Mouse (Mus musculus): Measurements from ENCODE around the gene Fut4. TPM values are rescaled to one million over a fixed set of nuclear protein-coding genes. Genes with fewer than 3 reads are reported as not detected.
A peak's percentile ranks its signal among the peaks of the same experiment; 100 is the strongest.

Fut4 gene
- total RNA-seq, 1 experiment: 1.4 TPM

- Histone ChIP-seq H3K4me3 (ENCODE audit: insufficient read depth in 1 of 2, low read depth in 1 of 2, low read length in 2 of 2, poor library complexity in 1 of 2, severe bottlenecking in 1 of 2) (0 out of 4 replicates have a peak overlapping the region, but pooled peaks of 1 of the 2 experiments have one; percentile 9), H3K4me1 (ENCODE audit: control insufficient read depth in 2 of 2, insufficient read depth in 2 of 2, low read length in 2 of 2, poor library complexity in 1 of 2) (peaks cover 3 to 6% of the 10 kb centered on the region in 2 experiments; a peak in 2 of 4 replicates), H3K9me3 (ENCODE audit: control insufficient read depth, insufficient read depth, low read depth, low read length) (no peaks in the 10 kb centered on the region), H3K27ac (ENCODE audit: insufficient read depth, low read depth, low read length, poor library complexity, severe bottlenecking) (no peak overlapping the region), H3K9ac (ENCODE audit: insufficient read depth, low read depth, low read length, poor library complexity, severe bottlenecking) (no peak overlapping the region), H3K36me3 (ENCODE audit: control insufficient read depth, insufficient read depth, low read length, poor library complexity, severe bottlenecking) (no peaks in the 10 kb centered on the region)
- TF ChIP-seq ZC3H11A (IDR thresholded peaks at IDR 0.05; ENCODE audit: borderline replicate concordance, low read depth, low read length) (no peak), CHD2 (IDR thresholded peaks at IDR 0.05; ENCODE audit: low read depth, low read length) (no peak; the same call in 1 of the 2 replicates), MAFK (IDR thresholded peaks at IDR 0.05; ENCODE audit: insufficient read depth, low read depth, low read length) (no peak), HCFC1 (IDR thresholded peaks at IDR 0.05; ENCODE audit: borderline replicate concordance, insufficient read depth, low read length) (no peak), ZNF384 (IDR thresholded peaks at IDR 0.05; ENCODE audit: low read depth, low read length) (no peak)
- no peak for DNase-seq (ENCODE audit: low read depth, low spot score)
- in situ Hi-C loops (cut with MboI; ENCODE audit: low sequenced_read_pairs in 2 of 2, unreplicated experiment in 2 of 2): no loop called here
Observed at GRCm38 (mm10) chr9:14730941-14731541, 21.2 kb downstream of the Fut4 start.

- TF ChIP-seq MAFK (IDR thresholded peaks at IDR 0.05; ENCODE audit: insufficient read depth, low read depth, low read length) (no peak), ZNF384 (IDR thresholded peaks at IDR 0.05; ENCODE audit: low read depth, low read length) (no peak), HCFC1 (IDR thresholded peaks at IDR 0.05; ENCODE audit: borderline replicate concordance, insufficient read depth, low read length) (no peak), ZC3H11A (IDR thresholded peaks at IDR 0.05; ENCODE audit: borderline replicate concordance, low read depth, low read length) (no peak), CHD2 (IDR thresholded peaks at IDR 0.05; ENCODE audit: low read depth, low read length) (no peak)
- no peak overlapping the region for H3K27ac ChIP-seq (ENCODE audit: insufficient read depth, low read depth, low read length, poor library complexity, severe bottlenecking)
- no peaks in the 10 kb centered on the region for H3K9me3 ChIP-seq (ENCODE audit: control insufficient read depth, insufficient read depth, low read depth, low read length)
- no peak for DNase-seq (ENCODE audit: low read depth, low spot score)
- H3K4me3 ChIP-seq (ENCODE audit: insufficient read depth in 1 of 2, low read depth in 1 of 2, low read length in 2 of 2, poor library complexity in 1 of 2, severe bottlenecking in 1 of 2): no peak overlapping the region
- H3K36me3 ChIP-seq (ENCODE audit: control insufficient read depth, insufficient read depth, low read length, poor library complexity, severe bottlenecking): no peaks in the 10 kb centered on the region
- H3K9ac ChIP-seq (ENCODE audit: insufficient read depth, low read depth, low read length, poor library complexity, severe bottlenecking): no peak overlapping the region
- in situ Hi-C loops (cut with MboI; ENCODE audit: low sequenced_read_pairs in 2 of 2, unreplicated experiment in 2 of 2): no loop called here
- peaks cover 3 to 6% of the 10 kb centered on the region in 2 experiments; a peak in 2 of 4 replicates for H3K4me1 ChIP-seq (ENCODE audit: control insufficient read depth in 2 of 2, insufficient read depth in 2 of 2, low read length in 2 of 2, poor library complexity in 1 of 2)
Observed at GRCm38 (mm10) chr9:14728365-14728764, 23.8 kb downstream of the Fut4 start.

GRCm38 (mm10) chr9:14726629-14727028, 25.6 kb downstream of the Fut4 start:
- Histone ChIP-seq H3K9ac (ENCODE audit: insufficient read depth, low read depth, low read length, poor library complexity, severe bottlenecking) (no peak overlapping the region), H3K9me3 (ENCODE audit: control insufficient read depth, insufficient read depth, low read depth, low read length) (no peaks in the 10 kb centered on the region), H3K4me1 (ENCODE audit: control insufficient read depth in 2 of 2, insufficient read depth in 2 of 2, low read length in 2 of 2, poor library complexity in 1 of 2) (peaks cover 3 to 6% of the 10 kb centered on the region in 2 experiments; a peak in 2 of 4 replicates), H3K36me3 (ENCODE audit: control insufficient read depth, insufficient read depth, low read length, poor library complexity, severe bottlenecking) (no peaks in the 10 kb centered on the region), H3K27ac (ENCODE audit: insufficient read depth, low read depth, low read length, poor library complexity, severe bottlenecking) (no peak overlapping the region), H3K4me3 (ENCODE audit: insufficient read depth in 1 of 2, low read depth in 1 of 2, low read length in 2 of 2, poor library complexity in 1 of 2, severe bottlenecking in 1 of 2) (no peak overlapping the region)
- no peak for TF ChIP-seq ZC3H11A (IDR thresholded peaks at IDR 0.05; ENCODE audit: borderline replicate concordance, low read depth, low read length)
- no peak for TF ChIP-seq ZNF384 (IDR thresholded peaks at IDR 0.05; ENCODE audit: low read depth, low read length)
- no peak for TF ChIP-seq MAFK (IDR thresholded peaks at IDR 0.05; ENCODE audit: insufficient read depth, low read depth, low read length)
- no peak for TF ChIP-seq HCFC1 (IDR thresholded peaks at IDR 0.05; ENCODE audit: borderline replicate concordance, insufficient read depth, low read length)
- no peak for TF ChIP-seq CHD2 (IDR thresholded peaks at IDR 0.05; ENCODE audit: low read depth, low read length)
- DNase-seq (ENCODE audit: low read depth, low spot score): no peak
- in situ Hi-C loops (cut with MboI; ENCODE audit: low sequenced_read_pairs in 2 of 2, unreplicated experiment in 2 of 2): no loop called here

- peaks cover 3% of the 10 kb centered on the region in 2 experiments; a peak in 2 of 4 replicates for H3K4me1 ChIP-seq (ENCODE audit: control insufficient read depth in 2 of 2, insufficient read depth in 2 of 2, low read length in 2 of 2, poor library complexity in 1 of 2)
- in situ Hi-C loops (cut with MboI; ENCODE audit: low sequenced_read_pairs in 2 of 2, unreplicated experiment in 2 of 2): no loop called here
- no peak overlapping the region for H3K4me3 ChIP-seq (ENCODE audit: insufficient read depth in 1 of 2, low read depth in 1 of 2, low read length in 2 of 2, poor library complexity in 1 of 2, severe bottlenecking in 1 of 2)
- H3K36me3 ChIP-seq (ENCODE audit: control insufficient read depth, insufficient read depth, low read length, poor library complexity, severe bottlenecking): no peaks in the 10 kb centered on the region
- no peaks in the 10 kb centered on the region for H3K9me3 ChIP-seq (ENCODE audit: control insufficient read depth, insufficient read depth, low read depth, low read length)
- DNase-seq (ENCODE audit: low read depth, low spot score): no peak
- H3K9ac ChIP-seq (ENCODE audit: insufficient read depth, low read depth, low read length, poor library complexity, severe bottlenecking): no peak overlapping the region
- no peak for TF ChIP-seq CHD2 (IDR thresholded peaks at IDR 0.05; ENCODE audit: low read depth, low read length)
- TF ChIP-seq HCFC1 (IDR thresholded peaks at IDR 0.05; ENCODE audit: borderline replicate concordance, insufficient read depth, low read length): no peak
- no peak for TF ChIP-seq MAFK (IDR thresholded peaks at IDR 0.05; ENCODE audit: insufficient read depth, low read depth, low read length)
- no peak for TF ChIP-seq ZC3H11A (IDR thresholded peaks at IDR 0.05; ENCODE audit: borderline replicate concordance, low read depth, low read length)
- no peak for TF ChIP-seq ZNF384 (IDR thresholded peaks at IDR 0.05; ENCODE audit: low read depth, low read length)
- no peak overlapping the region for H3K27ac ChIP-seq (ENCODE audit: insufficient read depth, low read depth, low read length, poor library complexity, severe bottlenecking)
Observed at GRCm38 (mm10) chr9:14726005-14726404, 26.2 kb downstream of the Fut4 start.
